Mouse (Mus musculus): ENCODE measurements around the gene Ang2.
A peak's percentile ranks its signal among the peaks of the same experiment; 100 is the strongest.
"Not testable (repeated sequence)": the region's sequence is repeated elsewhere in the genome, so short reads cannot be mapped to it uniquely, and the experiment has no call there.

The Ang2 gene

GRCm38 (mm10) chr14:51199098-51200023 lies at the start of gene Ang2:
TSS of gene Ang2 (minus strand) at chr14:51199148.
- DNase-seq (ENCODE audit: low spot score) = no peak

- no peak for DNase-seq (ENCODE audit: low spot score)
Measured at GRCm38 (mm10) chr14:51247736-51248135, 48.8 kb upstream of the Ang2 start.

GRCm38 (mm10) chr14:51240899-51241298 lies 42.0 kb upstream of the Ang2 start:
- DNase-seq (ENCODE audit: low spot score) = no peak

DNA sequence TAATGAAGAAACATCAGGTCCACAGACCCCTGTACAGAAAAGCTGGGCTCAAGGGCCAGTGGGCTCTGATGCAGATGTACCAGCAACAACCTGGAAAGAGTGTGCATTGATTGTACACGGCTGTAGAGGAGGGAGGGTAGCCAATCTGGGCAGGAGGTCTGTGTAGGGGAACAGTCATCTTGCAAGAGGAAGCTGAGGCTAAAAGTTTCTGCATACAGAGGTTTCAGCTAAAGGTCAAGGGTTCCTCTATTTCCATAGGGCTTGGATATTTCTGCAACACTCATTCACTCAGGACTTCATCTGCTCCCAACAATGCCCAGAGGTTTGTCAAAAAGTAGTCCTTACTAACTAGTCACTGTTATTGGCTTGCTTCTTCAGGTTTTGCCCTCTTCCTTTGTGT lies 38.5 kb upstream of the Ang2 start:
- not testable (repeated sequence) for DNase-seq (ENCODE audit: low spot score)

DNA sequence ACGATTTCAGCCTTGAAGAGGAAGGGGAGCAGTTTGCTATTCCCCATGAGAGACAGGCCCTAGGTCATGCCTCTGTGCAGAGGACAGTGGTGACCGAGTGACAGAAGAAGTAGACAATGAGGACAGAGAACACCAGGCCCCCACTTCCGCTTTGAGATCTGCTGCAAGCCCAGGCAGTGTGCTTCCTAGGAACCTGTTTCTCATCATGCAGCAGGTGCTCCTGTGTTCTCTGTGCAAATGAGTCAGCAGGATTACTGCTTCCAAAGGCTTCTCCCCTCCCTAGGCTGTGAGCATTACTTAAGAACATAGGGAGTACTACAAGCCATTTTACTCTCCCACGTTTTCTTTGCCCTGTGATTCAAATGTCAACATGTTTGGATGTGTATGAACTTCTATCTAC lies 30.7 kb upstream of the Ang2 start:
- not testable (repeated sequence) for DNase-seq (ENCODE audit: low spot score)

- not testable (repeated sequence) for DNase-seq (ENCODE audit: low spot score)
Measured at GRCm38 (mm10) chr14:51220075-51220474, 21.1 kb upstream of the Ang2 start.

GRCm38 (mm10) chr14:51203115-51203514 lies 4.2 kb upstream of the Ang2 start, which contains the start of gene Ear14:
TSS of gene Ear14 (plus strand) at chr14:51203391.
- DNase-seq (ENCODE audit: low spot score) = no peak

GRCm38 (mm10) chr14:51200466-51200865 lies 1.5 kb upstream of the Ang2 start:
- DNase-seq (ENCODE audit: low spot score) = no peak

DNA sequence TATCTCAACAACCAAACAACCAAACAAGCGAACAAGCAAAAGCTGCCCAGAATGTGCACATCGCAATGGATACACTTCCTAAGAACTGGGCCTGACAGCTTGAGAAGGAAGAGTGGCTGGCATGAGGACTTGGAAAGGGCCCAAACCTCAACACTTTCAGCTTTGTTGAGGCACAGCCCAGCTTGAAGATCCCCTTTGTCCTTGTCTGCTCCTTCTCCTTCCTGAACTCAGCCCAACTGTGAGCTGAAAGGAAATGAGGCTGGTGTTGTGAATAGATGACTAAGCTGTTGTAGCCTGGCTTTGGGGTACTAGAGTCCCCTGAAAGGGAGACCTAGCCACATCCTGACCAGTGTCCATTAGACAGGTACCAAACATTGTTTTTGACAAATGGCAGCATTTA lies 1.1 kb upstream of the Ang2 start:
- no peak for DNase-seq (ENCODE audit: low spot score)

DNA sequence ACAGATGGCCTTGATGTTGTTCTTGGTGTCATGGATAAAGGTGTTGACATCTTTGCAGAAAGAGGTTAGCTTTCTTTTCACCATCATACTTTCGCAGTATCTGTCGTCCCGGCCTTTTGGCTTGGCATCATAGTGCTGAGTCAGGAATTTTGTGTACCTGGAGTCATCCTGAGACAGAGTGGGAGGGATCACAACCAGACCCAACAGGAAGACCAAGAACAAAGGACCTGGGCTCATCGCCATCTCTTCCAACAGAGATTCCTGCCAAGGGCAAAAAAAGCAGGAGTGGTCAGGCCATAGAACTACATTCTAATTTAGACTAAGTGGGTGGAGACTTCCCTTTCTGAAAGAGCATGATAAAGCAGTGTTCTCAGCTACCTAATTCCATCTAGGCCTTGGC lies 3.3 kb downstream of the Ang2 start:
- DNase-seq (ENCODE audit: low spot score) = no peak

- DNase-seq (ENCODE audit: low spot score) = not testable (repeated sequence)
Measured at GRCm38 (mm10) chr14:51181051-51181450, 17.9 kb downstream of the Ang2 start.

- DNase-seq (ENCODE audit: low spot score) = no peak
Measured at GRCm38 (mm10) chr14:51173843-51174242, 25.1 kb downstream of the Ang2 start.

DNA sequence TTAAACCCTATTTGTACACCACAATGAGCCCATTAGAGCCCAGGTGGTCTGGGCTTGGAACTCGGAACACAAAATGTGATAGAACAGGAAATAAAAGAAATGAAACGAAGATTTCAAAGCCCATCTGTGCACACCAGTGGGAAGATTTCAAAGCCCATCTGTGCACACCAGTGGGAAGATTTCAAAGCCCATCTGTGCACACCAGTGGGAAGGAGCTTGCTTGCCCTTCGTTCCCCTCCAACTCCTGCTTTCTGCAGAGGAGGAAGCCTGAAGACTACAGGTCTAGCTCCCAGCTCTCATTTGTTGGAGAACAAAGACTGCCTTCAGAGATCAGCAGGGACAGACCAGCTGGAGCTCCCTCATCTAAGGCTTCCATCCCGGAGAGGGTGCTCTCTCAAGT lies 26.0 kb downstream of the Ang2 start:
- not testable (repeated sequence) for DNase-seq (ENCODE audit: low spot score)

- peak; percentile 21 for DNase-seq (ENCODE audit: low spot score)
Measured at GRCm38 (mm10) chr14:51172095-51172865, 26.7 kb downstream of the Ang2 start.

GRCm38 (mm10) chr14:51166068-51166467 lies 32.9 kb downstream of the Ang2 start:
- no peak for DNase-seq (ENCODE audit: low spot score)

DNA sequence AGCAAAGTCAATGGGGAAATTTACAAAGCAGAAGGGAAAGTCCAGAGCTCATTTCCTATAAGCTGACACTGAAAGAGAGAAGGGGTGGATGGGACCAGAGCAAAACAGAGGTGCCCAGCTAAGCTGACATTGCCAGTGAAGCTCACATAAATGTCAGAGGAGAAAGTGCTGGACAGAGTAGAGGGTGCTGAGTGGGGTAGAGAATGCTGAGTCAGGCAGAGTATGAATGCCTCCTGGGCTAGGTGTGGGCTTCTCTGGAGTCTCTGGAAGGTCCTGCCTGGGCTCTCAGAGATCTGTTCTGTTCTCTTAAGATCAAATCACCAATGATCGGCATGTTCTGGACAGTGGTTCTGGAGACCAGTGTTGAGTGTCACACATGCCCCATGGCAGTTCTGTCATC lies 33.5 kb downstream of the Ang2 start:
- no peak for DNase-seq (ENCODE audit: low spot score)

- not testable (repeated sequence) for DNase-seq (ENCODE audit: low spot score)
Measured at GRCm38 (mm10) chr14:51163323-51163722, 35.6 kb downstream of the Ang2 start.

- not testable (repeated sequence) for DNase-seq (ENCODE audit: low spot score)
Measured at GRCm38 (mm10) chr14:51161976-51162375, 37.0 kb downstream of the Ang2 start, which contains the start of gene Rnase2b. TSS of gene Rnase2b (plus strand) at chr14:51162260.

GRCm38 (mm10) chr14:51157072-51157471 lies 41.9 kb downstream of the Ang2 start:
- no peak for DNase-seq (ENCODE audit: low spot score)

DNA sequence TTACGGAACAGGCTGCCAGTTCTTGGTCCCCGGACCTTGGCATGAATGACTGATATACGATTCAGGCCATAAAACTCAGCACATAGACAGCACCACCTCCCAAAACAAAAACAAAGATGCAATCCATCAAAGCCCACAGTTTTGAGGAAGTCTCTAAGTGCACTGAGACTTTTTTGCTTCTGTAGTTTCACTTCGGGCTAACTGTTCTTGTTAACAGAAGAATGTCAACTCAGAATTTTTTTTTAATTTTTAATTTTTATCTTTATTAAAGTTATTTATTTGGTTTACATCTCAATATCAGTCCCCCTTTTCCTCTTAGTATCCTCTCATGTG lies 42.2 kb downstream of the Ang2 start:
- no peak for DNase-seq (ENCODE audit: low spot score)

DNA sequence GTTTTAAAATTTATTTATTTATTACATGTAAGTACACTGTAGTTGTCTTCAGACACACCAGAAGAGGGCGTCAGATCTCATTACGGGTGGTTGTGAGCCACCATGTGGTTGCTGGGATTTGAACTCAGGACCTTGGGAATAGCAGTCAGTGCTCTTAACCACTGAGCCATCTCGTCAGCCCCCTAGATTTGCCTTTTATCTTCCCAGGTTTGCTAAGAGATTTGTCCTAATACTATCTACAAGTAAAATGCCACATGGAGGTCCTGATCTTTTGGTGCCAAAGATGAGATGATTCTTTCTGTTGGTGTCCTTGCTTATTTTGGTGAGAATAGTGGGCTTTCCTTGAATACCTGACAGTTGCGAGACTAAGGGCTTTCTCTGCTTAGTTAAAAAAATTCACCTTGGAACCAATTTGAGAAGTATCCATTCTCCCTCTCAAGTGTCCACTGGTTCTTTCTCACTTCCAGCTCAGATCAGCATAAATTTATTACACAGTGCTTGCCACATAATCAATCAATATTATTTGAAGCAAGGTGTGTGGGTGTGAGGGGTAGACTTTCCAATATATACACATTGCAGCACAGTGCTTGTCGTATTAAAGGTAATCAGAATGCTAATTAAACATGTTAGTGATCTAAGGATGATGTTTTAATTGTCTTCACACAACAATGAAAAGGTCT lies 42.8 kb downstream of the Ang2 start:
- DNase-seq (ENCODE audit: low spot score) = no peak

- DNase-seq (ENCODE audit: low spot score) = no peak
Measured at GRCm38 (mm10) chr14:51152249-51152870, 46.6 kb downstream of the Ang2 start.
